Mouse (Mus musculus): ENCODE results near the gene Alg13.

- TF ChIP-seq GATA1 (IDR thresholded peaks at IDR 0.05; ENCODE audit: low read length) (no peak), TAL1 (IDR thresholded peaks at IDR 0.05; ENCODE audit: low read length) (no peak)
Measured at GRCm38 (mm10) chrX:144420259-144420658, 102.7 kb downstream of the Alg13 start.
